ENCODE assay signal across 11 mouse cellular contexts in the genomic region with DNA sequence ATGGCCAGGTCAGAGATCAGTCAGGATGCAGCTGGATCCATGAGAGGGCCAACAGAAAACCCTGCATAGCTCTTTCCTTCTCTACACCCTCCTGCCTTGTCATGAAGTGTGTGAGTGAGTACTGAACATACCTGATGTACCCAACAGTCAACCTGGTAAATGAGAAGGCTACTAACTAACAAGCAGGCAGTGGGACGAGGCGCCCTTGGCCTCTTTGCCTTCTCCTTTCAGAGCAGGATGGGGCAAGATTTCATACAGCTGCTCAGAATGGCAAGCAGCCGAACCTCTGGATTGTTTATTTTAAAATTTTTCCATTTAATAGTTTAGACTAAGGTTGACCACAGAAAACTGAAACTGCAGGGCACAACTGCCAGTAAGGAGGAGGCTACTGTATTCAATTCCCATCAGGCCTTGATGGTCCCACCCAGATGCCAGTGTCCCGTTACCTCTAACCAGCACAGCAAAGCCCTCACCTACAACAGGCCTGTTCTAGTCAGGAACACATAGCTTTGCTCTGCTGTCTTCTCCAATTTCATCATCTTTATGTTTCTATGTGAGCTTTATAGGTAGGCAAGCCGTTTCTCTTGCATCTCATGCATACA.
DNase-seq lines count a peak whose midpoint lies in the region; ATAC-seq and TF ChIP-seq lines count a peak whose summit lies in the region.
"Had no signal": no experiment of that assay in that cellular context is flagged by ENCODE, and none has a peak within 500 bp of the region (broad histone marks: within the 10 kb centered on the region; RNA-seq: fewer than 3 reads in every experiment).

No protein-coding gene starts in this region.

- intact Hi-C loops in heart, postnatal 25 days (cut with DNase I) = no loop called here

- peaks cover 3% of the 10 kb centered on the region for H3K36me3 ChIP-seq in midbrain, embryonic 15.5 days (replicated peaks)
- H3K36me3 ChIP-seq in midbrain, embryonic 14.5 days (ENCODE audit: control insufficient read depth, insufficient read depth, low read length) = peaks cover 27% of the 10 kb centered on the region; the same call in 1 of the 2 replicates
- H3K36me3 ChIP-seq in lung, postnatal 0 days (ENCODE audit: insufficient read depth, low read length) = peaks cover 4% of the 10 kb centered on the region; the same call in 1 of the 2 replicates
- H3K36me3 ChIP-seq in stomach, embryonic 15.5 days = no peaks in the 10 kb centered on the region

- ATAC-seq in midbrain, embryonic 15.5 days (replicated peaks) = no peak
- no peak for ATAC-seq in midbrain, embryonic 14.5 days (ENCODE audit: low FRiP score, low TSS enrichment)
- peak; percentile 46 for ATAC-seq in lung, postnatal 0 days
- no peak for ATAC-seq in stomach, embryonic 15.5 days (ENCODE audit: insufficient read depth, low FRiP score, low read depth)

- H3K9me3 ChIP-seq in midbrain, embryonic 15.5 days = no peaks in the 10 kb centered on the region
- no peaks in the 10 kb centered on the region for H3K9me3 ChIP-seq in midbrain, embryonic 14.5 days (ENCODE audit: control insufficient read depth, low read length)
- no peaks in the 10 kb centered on the region for H3K9me3 ChIP-seq in lung, postnatal 0 days (ENCODE audit: low read length)
- no peaks in the 10 kb centered on the region for H3K9me3 ChIP-seq in stomach, embryonic 15.5 days

- peaks cover 17% of the 10 kb centered on the region for H3K4me1 ChIP-seq in midbrain, embryonic 15.5 days
- peaks cover 11% of the 10 kb centered on the region for H3K4me1 ChIP-seq in midbrain, embryonic 14.5 days (ENCODE audit: control insufficient read depth, insufficient read depth, low read length)
- peaks cover 8% of the 10 kb centered on the region; the same call in 1 of the 2 replicates for H3K4me1 ChIP-seq in lung, postnatal 0 days (ENCODE audit: insufficient read depth, low read depth, low read length)
- peaks cover 3% of the 10 kb centered on the region; the same call in 1 of the 2 replicates for H3K4me1 ChIP-seq in stomach, embryonic 15.5 days

- DNase-seq in heart, adult 11 months = peak; percentile 71
- DNase-seq in heart, postnatal 25 days (ENCODE audit: low spot score) = no peak
- DNase-seq in midbrain, embryonic 14.5 days = no peak
- peak; percentile 60 for DNase-seq in lung, postnatal 0 days (ENCODE audit: low spot score)
- DNase-seq in gastrocnemius, adult 8-10 months (ENCODE audit: low spot score in 2 of 2) = no peak
- no peak for DNase-seq in adrenal gland, adult 18-20 months (ENCODE audit: low spot score in 2 of 2)
- DNase-seq: kidney, adult 8-10 months; retina, postnatal 1 day; thymus, postnatal 4 days had no signal

- 93% methylated on average over 5 of the region's 5 CpGs for WGBS in midbrain, embryonic 15.5 days
- WGBS in midbrain, embryonic 14.5 days = 92% methylated on average over 5 of the region's 5 CpGs
- 61% methylated on average over 5 of the region's 5 CpGs for WGBS in lung, postnatal 0 days
- 52% methylated on average over 5 of the region's 5 CpGs for WGBS in stomach, embryonic 15.5 days

- TF ChIP-seq CTCF in lung, postnatal 0 days (IDR thresholded peaks at IDR 0.05) = no peak

- H3K4me3 ChIP-seq in midbrain, embryonic 15.5 days = no peak overlapping the region
- no peak overlapping the region for H3K4me3 ChIP-seq in midbrain, embryonic 14.5 days (replicated peaks; ENCODE audit: low read depth, low read length)
- H3K4me3 ChIP-seq in lung, postnatal 0 days (ENCODE audit: low read depth, low read length) = no peak overlapping the region
- H3K4me3 ChIP-seq in stomach, embryonic 15.5 days (replicated peaks) = no peak overlapping the region

- no peak overlapping the region for H3K9ac ChIP-seq in midbrain, embryonic 15.5 days
- no peak overlapping the region for H3K9ac ChIP-seq in midbrain, embryonic 14.5 days (replicated peaks; ENCODE audit: low read length)
- H3K9ac ChIP-seq in lung, postnatal 0 days (replicated peaks; ENCODE audit: low read depth) = no peak overlapping the region
- H3K9ac ChIP-seq in stomach, embryonic 15.5 days = no peak overlapping the region

- no peak for TF ChIP-seq EP300 in lung, postnatal 0 days (IDR thresholded peaks at IDR 0.05)

- H3K27ac ChIP-seq in midbrain, embryonic 15.5 days = peak overlapping the region; percentile 60; the same call in 1 of the 2 replicates
- no peak overlapping the region for H3K27ac ChIP-seq in midbrain, embryonic 14.5 days (replicated peaks; ENCODE audit: low read depth, low read length)
- H3K27ac ChIP-seq in lung, postnatal 0 days (ENCODE audit: low read length) = peak overlapping the region; percentile 34; the same call in 1 of the 2 replicates
- H3K27ac ChIP-seq in stomach, embryonic 15.5 days = 0 out of 2 replicates have a peak overlapping the region, but pooled peaks have one; percentile 14

- H3K4me2 ChIP-seq in midbrain, embryonic 15.5 days = no peak overlapping the region
- no peak overlapping the region for H3K4me2 ChIP-seq in midbrain, embryonic 14.5 days (ENCODE audit: low read length)
- H3K4me2 ChIP-seq in lung, postnatal 0 days (replicated peaks; ENCODE audit: low read depth, low read length) = no peak overlapping the region
- no peak overlapping the region for H3K4me2 ChIP-seq in stomach, embryonic 15.5 days

- H3K27me3 ChIP-seq in midbrain, embryonic 15.5 days (replicated peaks) = no peaks in the 10 kb centered on the region
- no peaks in the 10 kb centered on the region for H3K27me3 ChIP-seq in midbrain, embryonic 14.5 days (ENCODE audit: control insufficient read depth, insufficient read depth, low read length)
- no peaks in the 10 kb centered on the region for H3K27me3 ChIP-seq in lung, postnatal 0 days (replicated peaks; ENCODE audit: insufficient read depth, low read length)
- H3K27me3 ChIP-seq in stomach, embryonic 15.5 days (replicated peaks) = no peaks in the 10 kb centered on the region

Comparison
In these comparisons a context has a peak if more than half of its experiments do, and no peak if none do; other contexts are left out.
1. DNase-seq: peak in heart, adult 11 months (single experiment) and lung, postnatal 0 days (single experiment); none in heart, postnatal 25 days (single experiment), midbrain, embryonic 14.5 days (single experiment), gastrocnemius, adult 8-10 months (0 of 2) and adrenal gland, adult 18-20 months (0 of 2).